Mouse (Mus musculus) heart, embryonic 16.5 days (tissue): ENCODE data around the gene Celf2. TPM values are rescaled to one million over a fixed set of nuclear protein-coding genes. Genes with fewer than 3 reads are reported as not detected.
A peak's percentile ranks its signal among the peaks of the same experiment; 100 is the strongest.

Experiments
- ATAC-seq: fragments of 200-750 bp; cut with Nextera tagmentation; replicated peaks from 2 replicates; pipeline ENCODE4 v1.8.0; 2017; ENCODE audit warnings: moderate number of reproducible peaks; ENCODE audit not compliant: insufficient read depth, low FRiP score; ENCODE audit errors: extremely low read depth
- H3K27ac ChIP-seq: fragments of 300-500 bp; sonication (generic); 2 replicates; pipeline ENCODE4 v1.5.1; 2014; ENCODE audit warnings: mild to moderate bottlenecking, low read length, control low read depth, moderate library complexity
- H3K27me3 ChIP-seq: fragments of 300-500 bp; sonication (generic); 2 replicates; pipeline ENCODE4 v1.6.1; 2014; ENCODE audit warnings: low read length, mixed read lengths; ENCODE audit not compliant: control insufficient read depth, insufficient read depth
- H3K36me3 ChIP-seq: fragments of 300-500 bp; sonication (generic); 2 replicates; pipeline ENCODE4 v1.6.1; 2014; ENCODE audit not compliant: control insufficient read depth, insufficient read depth
- H3K4me1 ChIP-seq: fragments of 300-500 bp; sonication (generic); 2 replicates; pipeline ENCODE4 v1.6.1; 2014; ENCODE audit warnings: low read length, mixed read lengths; ENCODE audit not compliant: control insufficient read depth, insufficient read depth
- H3K4me2 ChIP-seq: fragments of 300-500 bp; sonication (generic); 2 replicates; pipeline ENCODE4 v1.6.1; 2014; ENCODE audit warnings: low read depth, mild to moderate bottlenecking, control low read depth, low read length
- H3K4me3 ChIP-seq: fragments of 300-500 bp; sonication (generic); 2 replicates; pipeline ENCODE4 v1.5.1; 2014; ENCODE audit warnings: mild to moderate bottlenecking, control low read depth, low read length
- H3K9ac ChIP-seq: fragments of 300-500 bp; sonication (generic); 2 replicates; pipeline ENCODE4 v1.6.1; 2014; ENCODE audit warnings: low read length, control low read depth
- H3K9me3 ChIP-seq: fragments of 300-500 bp; sonication (generic); replicated peaks from 2 replicates; pipeline ENCODE4 v1.6.1; 2016; ENCODE audit warnings: low read length; ENCODE audit not compliant: control insufficient read depth
- WGBS: fragments of 180-500 bp; shearing (Covaris S2); extraction: QIAGEN DNeasy Blood & Tissue Kit; methylation state at CpG from one replicate; pipeline ENCODE4 v1.1.7; 2014; 5-methylcytosine and 5-hydroxymethylcytosine counted together
- polyA plus RNA-seq: library from polyadenylated mRNA; unstranded; fragments of >200 nt; fragmentation: Nextera tagmentation; extraction: Ambion mirVana; gene quantifications from 2 replicates; pipeline ENCODE4 v1.2.1, GENCODE M21; 2015

The Celf2 gene
- polyA plus RNA-seq, 1 experiment from 2014 or later: 70.2 TPM

- 44% methylated on average over 1 of the region's 1 CpGs for WGBS
These were observed 418.9 kb downstream of the Celf2 start for GRCm38 (mm10) chr2:7090496-7090895.

GRCm38 (mm10) chr2:7089069-7089834, 420.1 kb downstream of the Celf2 start:
- WGBS: 20% methylated on average over 7 of the region's 7 CpGs
- Histone ChIP-seq H3K4me2 (peak overlapping the region; percentile 10; the same call in 1 of the 2 replicates), H3K36me3 (no peaks in the 10 kb centered on the region), H3K27ac (peak overlapping the region; percentile 92), H3K4me3 (no peak overlapping the region), H3K27me3 (no peaks in the 10 kb centered on the region), H3K9ac (peak overlapping the region; percentile 38; the same call in 1 of the 2 replicates), H3K9me3 (no peaks in the 10 kb centered on the region), H3K4me1 (peaks cover 22% of the 10 kb centered on the region)
- peak; percentile 86 for ATAC-seq

More at GRCm38 (mm10) chr2:7090496-7090895, 418.9 kb downstream of the Celf2 start:
- Histone ChIP-seq H3K36me3 (no peaks in the 10 kb centered on the region), H3K27ac (peak overlapping the region; percentile 41), H3K4me3 (no peak overlapping the region), H3K4me2 (no peak overlapping the region), H3K27me3 (no peaks in the 10 kb centered on the region), H3K4me1 (peaks cover 26% of the 10 kb centered on the region), H3K9me3 (no peaks in the 10 kb centered on the region), H3K9ac (no peak overlapping the region)
- ATAC-seq: no peak

GRCm38 (mm10) chr2:7088536-7088935, 420.8 kb downstream of the Celf2 start:
- ATAC-seq: no peak
- peaks cover 23% of the 10 kb centered on the region for H3K4me1 ChIP-seq
- no peaks in the 10 kb centered on the region for H3K36me3 ChIP-seq
- no peaks in the 10 kb centered on the region for H3K27me3 ChIP-seq
- H3K9ac ChIP-seq: peak overlapping the region; percentile 38; the same call in 1 of the 2 replicates
- peak overlapping the region; percentile 10; the same call in 1 of the 2 replicates for H3K4me2 ChIP-seq
- no peak overlapping the region for H3K4me3 ChIP-seq
- no peaks in the 10 kb centered on the region for H3K9me3 ChIP-seq
- H3K27ac ChIP-seq: peak overlapping the region; percentile 92
- WGBS: 16% methylated on average over 4 of the region's 4 CpGs

GRCm38 (mm10) chr2:7087480-7087879, 421.9 kb downstream of the Celf2 start:
- Histone ChIP-seq H3K9ac (no peak overlapping the region), H3K4me1 (peaks cover 32% of the 10 kb centered on the region), H3K4me3 (no peak overlapping the region), H3K36me3 (no peaks in the 10 kb centered on the region), H3K27me3 (no peaks in the 10 kb centered on the region), H3K27ac (peak overlapping the region; percentile 66), H3K4me2 (no peak overlapping the region), H3K9me3 (no peaks in the 10 kb centered on the region)
- ATAC-seq: no peak
- 48% methylated on average over 14 of the region's 14 CpGs for WGBS

GRCm38 (mm10) chr2:7083489-7084090, 425.8 kb downstream of the Celf2 start:
- Histone ChIP-seq H3K9me3 (no peaks in the 10 kb centered on the region), H3K36me3 (no peaks in the 10 kb centered on the region), H3K9ac (peak overlapping the region; percentile 67; the same call in 1 of the 2 replicates), H3K27ac (peak overlapping the region; percentile 61), H3K4me1 (peaks cover 34% of the 10 kb centered on the region), H3K4me3 (no peak overlapping the region), H3K27me3 (no peaks in the 10 kb centered on the region), H3K4me2 (peak overlapping the region; percentile 78)
- WGBS: 55% methylated on average over 4 of the region's 4 CpGs
- ATAC-seq: no peak

GRCm38 (mm10) chr2:7082376-7083025, 426.9 kb downstream of the Celf2 start:
- ATAC-seq: no peak
- H3K4me3 ChIP-seq: no peak overlapping the region
- peaks cover 32% of the 10 kb centered on the region for H3K4me1 ChIP-seq
- H3K27ac ChIP-seq: peak overlapping the region; percentile 98
- H3K9me3 ChIP-seq: peaks cover 4% of the 10 kb centered on the region
- H3K36me3 ChIP-seq: peaks cover 3% of the 10 kb centered on the region
- WGBS: 47% methylated on average over 9 of the region's 9 CpGs
- H3K4me2 ChIP-seq: peak overlapping the region; percentile 78
- H3K27me3 ChIP-seq: no peaks in the 10 kb centered on the region
- peak overlapping the region; percentile 67 for H3K9ac ChIP-seq

- ATAC-seq: peak; percentile 74
- H3K36me3 ChIP-seq: peaks cover 14% of the 10 kb centered on the region
- peaks cover 29% of the 10 kb centered on the region for H3K4me1 ChIP-seq
- H3K9me3 ChIP-seq: peaks cover 15% of the 10 kb centered on the region
- H3K9ac ChIP-seq: peak overlapping the region; percentile 87
- WGBS: 7% methylated on average over 28 of the region's 28 CpGs
- H3K4me3 ChIP-seq: peak overlapping the region; percentile 59
- H3K4me2 ChIP-seq: peak overlapping the region; percentile 78
- H3K27me3 ChIP-seq: no peaks in the 10 kb centered on the region
- peak overlapping the region; percentile 98 for H3K27ac ChIP-seq
These were observed 428.3 kb downstream of the Celf2 start for GRCm38 (mm10) chr2:7080794-7081783.

- ATAC-seq: no peak
- peak overlapping the region; percentile 59 for H3K4me3 ChIP-seq
- 40% methylated on average over 7 of the region's 7 CpGs for WGBS
- H3K27me3 ChIP-seq: no peaks in the 10 kb centered on the region
- H3K36me3 ChIP-seq: peaks cover 19% of the 10 kb centered on the region
- peak overlapping the region; percentile 98 for H3K27ac ChIP-seq
- peaks cover 30% of the 10 kb centered on the region for H3K4me1 ChIP-seq
- peaks cover 19% of the 10 kb centered on the region for H3K9me3 ChIP-seq
- H3K4me2 ChIP-seq: peak overlapping the region; percentile 78
- peak overlapping the region; percentile 87 for H3K9ac ChIP-seq
These were observed 429.3 kb downstream of the Celf2 start for GRCm38 (mm10) chr2:7080086-7080485.
